Mouse (Mus musculus): ENCODE results near the gene Spata45. TPM values are rescaled to one million over a fixed set of nuclear protein-coding genes. Genes with fewer than 3 reads are reported as not detected.

The Spata45 gene
- polyA plus RNA-seq, 1 experiment = not detected

GRCm38 (mm10) chr1:191062781-191063485, 26.5 kb downstream of the Spata45 start, which contains the start of the genes Tatdn3 and Nsl1:
Gene Tatdn3, minus strand, starts transcription at chr1:191062932.
Gene Nsl1, plus strand, starts transcription at chr1:191063012.
- Histone ChIP-seq H3K36me3 (ENCODE audit: control insufficient read depth, insufficient read depth, low read length, poor library complexity, severe bottlenecking) (peaks cover 7% of the 10 kb centered on the region), H3K4me3 (ENCODE audit: low read depth, low read length) (peak within 1 kb of the TSS; percentile 84), H3K27ac (ENCODE audit: insufficient read depth, low read length) (no peak within 1 kb of the TSS), H3K9ac (ENCODE audit: low read depth, poor library complexity, severe bottlenecking) (peak within 1 kb of the TSS; percentile 90), H3K9me3 (replicated peaks; ENCODE audit: control insufficient read depth, insufficient read depth, low read length, poor library complexity, severe bottlenecking) (no peaks in the 10 kb centered on the region), H3K4me1 (ENCODE audit: control insufficient read depth, insufficient read depth, low read length) (no peaks in the 10 kb centered on the region), H3K27me3 (ENCODE audit: control insufficient read depth, insufficient read depth, low read length, poor library complexity, severe bottlenecking) (no peaks in the 10 kb centered on the region)
- no peak for TF ChIP-seq CTCF (IDR thresholded peaks at IDR 0.05; ENCODE audit: low read depth, low read length)
- TF ChIP-seq EP300 (IDR thresholded peaks at IDR 0.05; ENCODE audit: insufficient read depth, low read depth, low read length) = no peak
- no peak for TF ChIP-seq POLR2A (IDR thresholded peaks at IDR 0.05; ENCODE audit: insufficient read depth, low read length)

- Histone ChIP-seq H3K4me3 (ENCODE audit: low read depth, low read length) (peak overlapping the region; percentile 84), H3K36me3 (ENCODE audit: control insufficient read depth, insufficient read depth, low read length, poor library complexity, severe bottlenecking) (peaks cover 8% of the 10 kb centered on the region), H3K27me3 (ENCODE audit: control insufficient read depth, insufficient read depth, low read length, poor library complexity, severe bottlenecking) (no peaks in the 10 kb centered on the region), H3K9me3 (replicated peaks; ENCODE audit: control insufficient read depth, insufficient read depth, low read length, poor library complexity, severe bottlenecking) (no peaks in the 10 kb centered on the region), H3K9ac (ENCODE audit: low read depth, poor library complexity, severe bottlenecking) (peak overlapping the region; percentile 90), H3K4me1 (ENCODE audit: control insufficient read depth, insufficient read depth, low read length) (no peaks in the 10 kb centered on the region), H3K27ac (ENCODE audit: insufficient read depth, low read length) (no peak overlapping the region)
- TF ChIP-seq POLR2A (IDR thresholded peaks at IDR 0.05; ENCODE audit: insufficient read depth, low read length) (no peak), CTCF (IDR thresholded peaks at IDR 0.05; ENCODE audit: low read depth, low read length) (no peak), EP300 (IDR thresholded peaks at IDR 0.05; ENCODE audit: insufficient read depth, low read depth, low read length) (no peak)
Measured at GRCm38 (mm10) chr1:191063700-191064099, 27.3 kb downstream of the Spata45 start.

GRCm38 (mm10) chr1:191064535-191064934, 28.1 kb downstream of the Spata45 start:
- Histone ChIP-seq H3K27ac (ENCODE audit: insufficient read depth, low read length) (no peak overlapping the region), H3K36me3 (ENCODE audit: control insufficient read depth, insufficient read depth, low read length, poor library complexity, severe bottlenecking) (peaks cover 16% of the 10 kb centered on the region), H3K4me3 (ENCODE audit: low read depth, low read length) (no peak overlapping the region), H3K4me1 (ENCODE audit: control insufficient read depth, insufficient read depth, low read length) (peaks cover 2% of the 10 kb centered on the region), H3K27me3 (ENCODE audit: control insufficient read depth, insufficient read depth, low read length, poor library complexity, severe bottlenecking) (no peaks in the 10 kb centered on the region), H3K9me3 (replicated peaks; ENCODE audit: control insufficient read depth, insufficient read depth, low read length, poor library complexity, severe bottlenecking) (no peaks in the 10 kb centered on the region), H3K9ac (ENCODE audit: low read depth, poor library complexity, severe bottlenecking) (no peak overlapping the region)
- TF ChIP-seq EP300 (IDR thresholded peaks at IDR 0.05; ENCODE audit: insufficient read depth, low read depth, low read length) (no peak), CTCF (IDR thresholded peaks at IDR 0.05; ENCODE audit: low read depth, low read length) (no peak), POLR2A (IDR thresholded peaks at IDR 0.05; ENCODE audit: insufficient read depth, low read length) (no peak)

- Histone ChIP-seq H3K27ac (ENCODE audit: insufficient read depth, low read length) (no peak overlapping the region), H3K9ac (ENCODE audit: low read depth, poor library complexity, severe bottlenecking) (no peak overlapping the region), H3K36me3 (ENCODE audit: control insufficient read depth, insufficient read depth, low read length, poor library complexity, severe bottlenecking) (peaks cover 22% of the 10 kb centered on the region), H3K4me3 (ENCODE audit: low read depth, low read length) (no peak overlapping the region), H3K27me3 (ENCODE audit: control insufficient read depth, insufficient read depth, low read length, poor library complexity, severe bottlenecking) (no peaks in the 10 kb centered on the region), H3K4me1 (ENCODE audit: control insufficient read depth, insufficient read depth, low read length) (peaks cover 2% of the 10 kb centered on the region), H3K9me3 (replicated peaks; ENCODE audit: control insufficient read depth, insufficient read depth, low read length, poor library complexity, severe bottlenecking) (no peaks in the 10 kb centered on the region)
- no peak for TF ChIP-seq CTCF (IDR thresholded peaks at IDR 0.05; ENCODE audit: low read depth, low read length)
- no peak for TF ChIP-seq EP300 (IDR thresholded peaks at IDR 0.05; ENCODE audit: insufficient read depth, low read depth, low read length)
- TF ChIP-seq POLR2A (IDR thresholded peaks at IDR 0.05; ENCODE audit: insufficient read depth, low read length) = no peak
Measured at GRCm38 (mm10) chr1:191065188-191065587, 28.7 kb downstream of the Spata45 start.

- H3K27me3 ChIP-seq (ENCODE audit: control insufficient read depth, insufficient read depth, low read length, poor library complexity, severe bottlenecking) = no peaks in the 10 kb centered on the region
- no peak overlapping the region for H3K9ac ChIP-seq (ENCODE audit: low read depth, poor library complexity, severe bottlenecking)
- H3K36me3 ChIP-seq (ENCODE audit: control insufficient read depth, insufficient read depth, low read length, poor library complexity, severe bottlenecking) = peaks cover 50% of the 10 kb centered on the region
- H3K27ac ChIP-seq (ENCODE audit: insufficient read depth, low read length) = no peak overlapping the region
- no peaks in the 10 kb centered on the region for H3K9me3 ChIP-seq (replicated peaks; ENCODE audit: control insufficient read depth, insufficient read depth, low read length, poor library complexity, severe bottlenecking)
- TF ChIP-seq CTCF (IDR thresholded peaks at IDR 0.05; ENCODE audit: low read depth, low read length) (peak; percentile 32), POLR2A (IDR thresholded peaks at IDR 0.05; ENCODE audit: insufficient read depth, low read length) (no peak)
- peaks cover 2% of the 10 kb centered on the region for H3K4me1 ChIP-seq (ENCODE audit: control insufficient read depth, insufficient read depth, low read length)
- no peak overlapping the region for H3K4me3 ChIP-seq (ENCODE audit: low read depth, low read length)
Measured at GRCm38 (mm10) chr1:191068377-191068776, 31.9 kb downstream of the Spata45 start.

GRCm38 (mm10) chr1:191070259-191070658, 33.8 kb downstream of the Spata45 start:
- TF ChIP-seq POLR2A (IDR thresholded peaks at IDR 0.05; ENCODE audit: insufficient read depth, low read length) = no peak
- no peak for TF ChIP-seq EP300 (IDR thresholded peaks at IDR 0.05; ENCODE audit: insufficient read depth, low read depth, low read length)
- no peak for TF ChIP-seq CTCF (IDR thresholded peaks at IDR 0.05; ENCODE audit: low read depth, low read length)
- no peak overlapping the region for H3K9ac ChIP-seq (ENCODE audit: low read depth, poor library complexity, severe bottlenecking)
- peaks cover 2% of the 10 kb centered on the region for H3K4me1 ChIP-seq (ENCODE audit: control insufficient read depth, insufficient read depth, low read length)
- no peaks in the 10 kb centered on the region for H3K27me3 ChIP-seq (ENCODE audit: control insufficient read depth, insufficient read depth, low read length, poor library complexity, severe bottlenecking)
- H3K9me3 ChIP-seq (replicated peaks; ENCODE audit: control insufficient read depth, insufficient read depth, low read length, poor library complexity, severe bottlenecking) = no peaks in the 10 kb centered on the region
- H3K27ac ChIP-seq (ENCODE audit: insufficient read depth, low read length) = no peak overlapping the region
- H3K4me3 ChIP-seq (ENCODE audit: low read depth, low read length) = no peak overlapping the region
- peaks cover 63% of the 10 kb centered on the region for H3K36me3 ChIP-seq (ENCODE audit: control insufficient read depth, insufficient read depth, low read length, poor library complexity, severe bottlenecking)
